Mouse (Mus musculus) ES-E14 (cell line): ENCODE data around the gene Gm10577. TPM values are rescaled to one million over a fixed set of nuclear protein-coding genes. Genes with fewer than 3 reads are reported as not detected.

Source experiments
- DNase-seq: peaks from one replicate; pipeline ENCODE4 v3.0.0-alpha.2; 2013; ENCODE audit warnings: low read depth, low spot score
- H3K27ac ChIP-seq: 2 replicates; pipeline ENCODE4 v1.5.1; 2012; ENCODE audit warnings: low read depth, mild to moderate bottlenecking, low read length, moderate library complexity, mixed read lengths; ENCODE audit not compliant: poor library complexity, insufficient read depth, severe bottlenecking
- H3K36me3 ChIP-seq: 2 replicates; pipeline ENCODE4 v1.6.1; 2012; ENCODE audit warnings: mild to moderate bottlenecking, low read length, moderate library complexity, mixed read lengths; ENCODE audit not compliant: control insufficient read depth, poor library complexity, insufficient read depth, severe bottlenecking
- H3K4me1 ChIP-seq, 2 experiments: fragments of 150-350 bp in 1 of 2; sonication (generic) in 1 of 2; 2 replicates each; pipeline ENCODE4 v1.6.1; 2012; ENCODE audit warnings: low read length in 2 of 2, mild to moderate bottlenecking in 1 of 2, mixed read lengths in 1 of 2; ENCODE audit not compliant: control insufficient read depth in 2 of 2, insufficient read depth in 2 of 2, poor library complexity in 1 of 2
- H3K4me3 ChIP-seq, 2 experiments: fragments of 150-350 bp in 1 of 2; sonication (generic) in 1 of 2; 2 replicates each; pipeline ENCODE4 v1.5.1; 2012; ENCODE audit warnings: low read length in 2 of 2, low read depth in 1 of 2, mild to moderate bottlenecking in 1 of 2, mixed read lengths in 1 of 2; ENCODE audit not compliant: insufficient read depth in 1 of 2, poor library complexity in 1 of 2, severe bottlenecking in 1 of 2
- H3K9ac ChIP-seq: 2 replicates; pipeline ENCODE4 v1.6.1; 2012; ENCODE audit warnings: low read depth, mild to moderate bottlenecking, low read length, mixed read lengths; ENCODE audit not compliant: poor library complexity, insufficient read depth, severe bottlenecking
- H3K9me3 ChIP-seq: fragments of 150-350 bp; sonication (generic); 2 replicates; pipeline ENCODE4 v1.6.1; 2012; ENCODE audit warnings: low read depth, mild to moderate bottlenecking, low read length; ENCODE audit not compliant: control insufficient read depth, insufficient read depth
- CHD2 ChIP-seq: IDR thresholded peaks from 2 replicates; pipeline ENCODE4 v1.6.1; 2014; ENCODE audit warnings: mild to moderate bottlenecking, low read depth, low read length, inconsistent platforms
- HCFC1 ChIP-seq: IDR thresholded peaks from 2 replicates; pipeline ENCODE4 v1.6.1; 2012; ENCODE audit warnings: low read length, inconsistent platforms, borderline replicate concordance; ENCODE audit not compliant: insufficient read depth
- MAFK ChIP-seq: IDR thresholded peaks from 2 replicates; pipeline ENCODE4 v1.6.1; 2014; ENCODE audit warnings: mild to moderate bottlenecking, low read depth, low read length, inconsistent platforms; ENCODE audit not compliant: insufficient read depth
- ZC3H11A ChIP-seq: IDR thresholded peaks from 2 replicates; pipeline ENCODE4 v1.6.1; 2012; ENCODE audit warnings: low read depth, mild to moderate bottlenecking, inconsistent platforms, low read length, borderline replicate concordance
- ZNF384 ChIP-seq: IDR thresholded peaks from 2 replicates; pipeline ENCODE4 v1.6.1; 2012; ENCODE audit warnings: low read depth, low read length, inconsistent platforms
- in situ Hi-C, 2 experiments: fragments of 600-800 bp; cut with MboI; formaldehyde crosslinking; loops; one replicate each; pipeline ENCODE4 v1.15.1; 2025; ENCODE audit warnings: low sequenced_read_pairs in 2 of 2, inconsistent platforms in 1 of 2; ENCODE audit not compliant: unreplicated experiment in 2 of 2
- total RNA-seq: library from RNA; depleted of rRNA; stranded (reverse); fragments of 300-350 nt; gene quantifications from 2 replicates; pipeline ENCODE4 v1.2.3, GENCODE M21; 2012

Gm10577 gene
- total RNA-seq, 1 experiment, result not detected

GRCm38 (mm10) chr4:100998906-100999305, 21.6 kb downstream of the Gm10577 start:
- TF ChIP-seq ZC3H11A (no peak), CHD2 (no peak), HCFC1 (no peak), ZNF384 (no peak), MAFK (no peak)

DNA sequence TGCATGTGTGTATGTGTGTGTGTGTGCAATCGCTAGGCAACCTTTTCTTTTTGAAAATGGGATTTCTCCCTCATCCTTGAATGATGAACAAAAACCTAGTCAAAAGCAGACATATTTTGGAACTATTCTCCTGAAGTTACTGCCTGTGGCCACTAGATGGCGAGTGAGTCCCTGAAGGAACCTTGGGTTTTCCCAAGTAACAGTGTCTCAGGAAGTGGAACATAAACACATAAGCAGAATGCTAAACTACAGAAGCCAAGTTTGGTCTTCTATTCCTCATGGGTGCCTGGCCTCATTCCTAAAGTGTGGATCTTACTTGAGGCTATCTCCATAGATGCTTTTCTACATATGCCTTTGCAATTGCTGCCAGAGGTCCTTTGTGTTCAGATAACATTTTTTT, 22.4 kb downstream of the Gm10577 start:
- in situ Hi-C loops, result loop anchor here in 1 of 2 experiments (25.0 kb wide), 1 partner anchor 261 kb away; no protein-coding TSS in a partner anchor
- H3K9me3 ChIP-seq, result no peaks in the 10 kb centered on the region
- no peak overlapping the region for H3K27ac ChIP-seq
- peaks cover 2% of the 10 kb centered on the region; the same call in 1 of the 2 replicates for H3K36me3 ChIP-seq
- H3K9ac ChIP-seq, result no peak overlapping the region
- no peak for DNase-seq
- H3K4me1 ChIP-seq, result peaks cover 0 to 3% of the 10 kb centered on the region in 2 experiments; a peak in 1 of 4 replicates
- no peak for TF ChIP-seq ZC3H11A
- TF ChIP-seq MAFK, result no peak
- no peak for TF ChIP-seq CHD2
- no peak for TF ChIP-seq ZNF384
- no peak for TF ChIP-seq HCFC1
- H3K4me3 ChIP-seq, result no peak overlapping the region

More at GRCm38 (mm10) chr4:100998906-100999305, 21.6 kb downstream of the Gm10577 start:
- Histone ChIP-seq H3K9ac (no peak overlapping the region), H3K36me3 (peaks cover 2% of the 10 kb centered on the region; the same call in 1 of the 2 replicates), H3K27ac (no peak overlapping the region), H3K9me3 (no peaks in the 10 kb centered on the region), H3K4me3 (no peak overlapping the region), H3K4me1 (peaks cover 0 to 3% of the 10 kb centered on the region in 2 experiments; a peak in 1 of 4 replicates)
- DNase-seq, result no peak
- in situ Hi-C loops, result loop anchor here in 1 of 2 experiments (25.0 kb wide), 1 partner anchor 262 kb away; no protein-coding TSS in a partner anchor

DNA sequence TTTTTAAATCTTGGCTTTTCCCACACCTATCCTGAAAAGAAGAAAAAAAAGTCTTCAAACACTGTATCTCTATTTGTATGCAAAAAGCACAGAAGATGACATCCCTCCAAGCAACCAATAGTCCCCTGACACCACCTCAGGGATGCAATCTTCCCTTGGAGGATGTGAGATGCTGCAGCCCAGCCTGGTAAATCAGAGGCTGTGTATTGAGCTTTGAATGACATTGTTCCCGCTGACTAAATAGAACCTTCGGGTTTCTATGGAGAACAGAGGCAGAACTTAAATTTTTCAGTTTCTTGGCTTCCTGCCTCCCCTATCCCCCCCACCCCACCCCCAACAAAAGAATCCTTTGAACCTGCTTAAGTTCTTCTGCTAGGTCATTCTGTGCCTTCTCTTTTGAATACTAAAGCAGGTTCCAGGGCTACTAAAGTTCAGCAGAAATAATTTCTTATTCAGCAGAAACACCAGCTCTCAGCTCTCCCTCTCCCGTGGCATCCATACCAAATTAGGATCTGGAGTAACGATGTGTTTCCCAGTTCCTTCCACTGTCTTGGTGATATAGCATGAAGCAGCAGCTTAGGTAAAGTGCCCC, 24.3 kb downstream of the Gm10577 start:
- Histone ChIP-seq H3K9ac (no peak overlapping the region), H3K4me3 (no peak overlapping the region), H3K27ac (no peak overlapping the region), H3K9me3 (no peaks in the 10 kb centered on the region), H3K36me3 (no peaks in the 10 kb centered on the region; the same call in 1 of the 2 replicates), H3K4me1 (no peaks in the 10 kb centered on the region)
- no peak for DNase-seq
- no peak for TF ChIP-seq ZNF384
- TF ChIP-seq ZC3H11A, result no peak
- TF ChIP-seq MAFK, result no peak
- no peak for TF ChIP-seq CHD2
- no peak for TF ChIP-seq HCFC1
- in situ Hi-C loops, result loop anchor here in 1 of 2 experiments (25.0 kb wide), 1 partner anchor 259 kb away; no protein-coding TSS in a partner anchor

DNA sequence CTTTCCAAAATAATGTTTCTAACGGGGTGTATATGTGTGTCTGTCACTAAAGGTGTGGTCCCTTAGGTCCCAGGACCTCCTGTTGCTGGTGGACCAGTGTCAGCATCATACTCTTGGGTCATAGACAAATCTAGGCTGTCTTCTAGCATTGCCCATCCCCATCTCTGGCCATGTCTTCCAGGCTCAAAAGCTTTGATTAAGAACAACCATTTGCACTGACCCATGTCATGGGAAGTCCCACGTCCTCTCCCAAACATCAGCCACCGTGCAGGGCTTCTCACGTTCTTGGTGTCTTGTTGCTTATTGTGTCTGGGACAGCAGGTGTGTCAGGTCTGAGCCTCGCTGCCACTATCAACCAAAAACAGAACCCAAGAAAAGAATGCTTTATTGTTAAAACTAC, 24.9 kb downstream of the Gm10577 start:
- Histone ChIP-seq H3K36me3 (no peaks in the 10 kb centered on the region; the same call in 1 of the 2 replicates), H3K4me1 (no peaks in the 10 kb centered on the region), H3K27ac (no peak overlapping the region), H3K9me3 (no peaks in the 10 kb centered on the region), H3K9ac (no peak overlapping the region), H3K4me3 (no peak overlapping the region)
- in situ Hi-C loops, result loop anchor here in 1 of 2 experiments (25.0 kb wide), 1 partner anchor 258 kb away; no protein-coding TSS in a partner anchor
- DNase-seq, result no peak
- TF ChIP-seq ZNF384 (no peak), HCFC1 (no peak), MAFK (no peak), CHD2 (no peak), ZC3H11A (no peak)
